Mouse (Mus musculus) forebrain, postnatal 0 days (tissue): ENCODE results near the gene Adcyap1r1. TPM values are rescaled to one million over a fixed set of nuclear protein-coding genes. Genes with fewer than 3 reads are reported as not detected.

ENCODE experiments used
- ATAC-seq: fragments of 200-750 bp; cut with Nextera tagmentation; 2 replicates; pipeline ENCODE4 v1.8.0; 2017; ENCODE audit warnings: mild to moderate bottlenecking, moderate library complexity
- DNase-seq: peaks from one replicate; pipeline ENCODE4 v3.0.0-alpha.2; 2015
- H3K27ac ChIP-seq: fragments of 300-500 bp; sonication (generic); 2 replicates; pipeline ENCODE4 v1.5.1; 2014; ENCODE audit warnings: low read depth, mild to moderate bottlenecking, antibody characterized with exemption, low read length, moderate library complexity, mixed read lengths
- H3K27me3 ChIP-seq: fragments of 300-500 bp; sonication (generic); 2 replicates; pipeline ENCODE4 v1.6.1; 2014; ENCODE audit warnings: mild to moderate bottlenecking, low read length, mixed read lengths; ENCODE audit not compliant: insufficient read depth
- H3K36me3 ChIP-seq: fragments of 300-500 bp; sonication (generic); 2 replicates; pipeline ENCODE4 v1.6.1; 2014; ENCODE audit warnings: mild to moderate bottlenecking, moderate library complexity; ENCODE audit not compliant: insufficient read depth
- H3K4me1 ChIP-seq: fragments of 300-500 bp; sonication (generic); 2 replicates; pipeline ENCODE4 v1.6.1; 2014; ENCODE audit warnings: antibody characterized with exemption; ENCODE audit not compliant: insufficient read depth
- H3K4me2 ChIP-seq: fragments of 300-500 bp; sonication (generic); 2 replicates; pipeline ENCODE4 v1.6.1; 2014; ENCODE audit warnings: low read depth, mild to moderate bottlenecking, moderate library complexity
- H3K4me3 ChIP-seq: fragments of 300-500 bp; sonication (generic); 2 replicates; pipeline ENCODE4 v1.5.1; 2014; ENCODE audit warnings: low read depth, low read length, mixed read lengths
- H3K9ac ChIP-seq: fragments of 300-500 bp; sonication (generic); 2 replicates; pipeline ENCODE4 v1.6.1; 2014; ENCODE audit warnings: mild to moderate bottlenecking
- H3K9me3 ChIP-seq: fragments of 300-500 bp; sonication (generic); 2 replicates; pipeline ENCODE4 v1.6.1; 2016; ENCODE audit warnings: low read length
- CTCF ChIP-seq: sonication (generic); IDR thresholded peaks from 2 replicates; pipeline ENCODE4 v1.5.1; 2016; ENCODE audit warnings: antibody characterized with exemption, control low read depth, low read depth
- WGBS: fragments of 180-500 bp; shearing (Covaris S2); extraction: QIAGEN DNeasy Blood & Tissue Kit; methylation state at CpG from one replicate; pipeline ENCODE4 v1.1.7; 2014; 5-methylcytosine and 5-hydroxymethylcytosine counted together
- polyA plus RNA-seq: library from polyadenylated mRNA; unstranded; fragments of >200 nt; fragmentation: Nextera tagmentation; extraction: Ambion mirVana; gene quantifications from 2 replicates; pipeline ENCODE4 v1.2.1, GENCODE M21; 2015
- total RNA-seq: library from RNA; depleted of rRNA; stranded (reverse); fragments of >200 nt; gene quantifications from 2 replicates; pipeline ENCODE4 v1.2.3, GENCODE M21; 2014; rRNA removed

The Adcyap1r1 gene
- 91.8 and 120 TPM in 2 replicates for total RNA-seq
- polyA plus RNA-seq, result 30.3 and 43.4 TPM in 2 replicates

- Histone ChIP-seq H3K9me3 (no peaks in the 10 kb centered on the region), H3K27ac (peak within 1 kb of the TSS; percentile 86), H3K9ac (peak within 1 kb of the TSS; percentile 92), H3K4me3 (peak within 1 kb of the TSS; percentile 75), H3K4me2 (peak within 1 kb of the TSS; percentile 92), H3K4me1 (peaks cover 20% of the 10 kb centered on the region), H3K36me3 (no peaks in the 10 kb centered on the region), H3K27me3 (no peaks in the 10 kb centered on the region)
- peak; percentile 92 for ATAC-seq
- 0 out of 2 replicates have a peak, but pooled peaks have one; percentile 5 for TF ChIP-seq CTCF
- WGBS, result 2% methylated on average over 57 of the region's 58 CpGs
- DNase-seq, result peak; percentile 87
Observed at GRCm38 (mm10) chr6:55451771-55452371, at the start of gene Adcyap1r1. Gene Adcyap1r1 (plus strand): TSS chr6:55451978.

GRCm38 (mm10) chr6:55402041-55402776, 49.6 kb upstream of the Adcyap1r1 start:
- WGBS, result 54% methylated on average over 9 of the region's 9 CpGs
- Histone ChIP-seq H3K27ac (no peak overlapping the region), H3K4me1 (peaks cover 7% of the 10 kb centered on the region), H3K9ac (no peak overlapping the region), H3K4me2 (no peak overlapping the region), H3K4me3 (no peak overlapping the region), H3K36me3 (no peaks in the 10 kb centered on the region), H3K27me3 (no peaks in the 10 kb centered on the region), H3K9me3 (no peaks in the 10 kb centered on the region)
- DNase-seq, result no peak
- TF ChIP-seq CTCF, result no peak
- ATAC-seq, result no peak

- Histone ChIP-seq H3K9ac (no peak overlapping the region), H3K4me2 (no peak overlapping the region), H3K27me3 (no peaks in the 10 kb centered on the region), H3K36me3 (no peaks in the 10 kb centered on the region), H3K4me3 (no peak overlapping the region), H3K4me1 (peaks cover 6% of the 10 kb centered on the region), H3K27ac (no peak overlapping the region), H3K9me3 (no peaks in the 10 kb centered on the region)
- ATAC-seq, result no peak
- TF ChIP-seq CTCF, result no peak
- 82% methylated on average over 9 of the region's 9 CpGs for WGBS
- DNase-seq, result no peak
Observed at GRCm38 (mm10) chr6:55403411-55404309, 48.1 kb upstream of the Adcyap1r1 start.

GRCm38 (mm10) chr6:55404421-55404990, 47.3 kb upstream of the Adcyap1r1 start:
- no peak overlapping the region for H3K4me2 ChIP-seq
- H3K9ac ChIP-seq, result no peak overlapping the region
- H3K4me1 ChIP-seq, result peaks cover 5% of the 10 kb centered on the region
- ATAC-seq (no peak), DNase-seq (no peak)
- no peak for TF ChIP-seq CTCF
- WGBS, result 84% methylated on average over 5 of the region's 5 CpGs
- no peak overlapping the region for H3K27ac ChIP-seq
- H3K27me3 ChIP-seq, result no peaks in the 10 kb centered on the region
- H3K4me3 ChIP-seq, result no peak overlapping the region
- H3K36me3 ChIP-seq, result no peaks in the 10 kb centered on the region
- no peaks in the 10 kb centered on the region for H3K9me3 ChIP-seq

GRCm38 (mm10) chr6:55407345-55407744, 44.4 kb upstream of the Adcyap1r1 start:
- ATAC-seq (no peak), DNase-seq (no peak)
- H3K9ac ChIP-seq, result no peak overlapping the region
- TF ChIP-seq CTCF, result no peak
- H3K27me3 ChIP-seq, result no peaks in the 10 kb centered on the region
- H3K4me2 ChIP-seq, result no peak overlapping the region
- H3K27ac ChIP-seq, result no peak overlapping the region
- no peaks in the 10 kb centered on the region for H3K9me3 ChIP-seq
- H3K36me3 ChIP-seq, result no peaks in the 10 kb centered on the region
- 89% methylated on average over 4 of the region's 4 CpGs for WGBS
- H3K4me1 ChIP-seq, result no peaks in the 10 kb centered on the region
- no peak overlapping the region for H3K4me3 ChIP-seq

GRCm38 (mm10) chr6:55410119-55410775, 41.5 kb upstream of the Adcyap1r1 start:
- Histone ChIP-seq H3K9me3 (no peaks in the 10 kb centered on the region), H3K27ac (no peak overlapping the region), H3K4me2 (no peak overlapping the region), H3K36me3 (no peaks in the 10 kb centered on the region), H3K27me3 (no peaks in the 10 kb centered on the region), H3K9ac (no peak overlapping the region), H3K4me3 (no peak overlapping the region), H3K4me1 (no peaks in the 10 kb centered on the region)
- ATAC-seq, result peak; percentile 5; the same call in 1 of the 2 replicates
- no peak for DNase-seq
- no peak for TF ChIP-seq CTCF
- WGBS, result 39% methylated on average over 7 of the region's 7 CpGs
